Mouse (Mus musculus) CD4-positive naive resting alpha-beta T cell, adult 57 days (primary cell): ENCODE data around the gene Slc22a20. TPM values are rescaled to one million over a fixed set of nuclear protein-coding genes. Genes with fewer than 3 reads are reported as not detected.

Experiments
- total RNA-seq: library from RNA; stranded (reverse); gene quantifications from one replicate; pipeline ENCODE4 v1.2.4, GENCODE M21; 2023

Gene Slc22a20
- not detected for total RNA-seq

DNA sequence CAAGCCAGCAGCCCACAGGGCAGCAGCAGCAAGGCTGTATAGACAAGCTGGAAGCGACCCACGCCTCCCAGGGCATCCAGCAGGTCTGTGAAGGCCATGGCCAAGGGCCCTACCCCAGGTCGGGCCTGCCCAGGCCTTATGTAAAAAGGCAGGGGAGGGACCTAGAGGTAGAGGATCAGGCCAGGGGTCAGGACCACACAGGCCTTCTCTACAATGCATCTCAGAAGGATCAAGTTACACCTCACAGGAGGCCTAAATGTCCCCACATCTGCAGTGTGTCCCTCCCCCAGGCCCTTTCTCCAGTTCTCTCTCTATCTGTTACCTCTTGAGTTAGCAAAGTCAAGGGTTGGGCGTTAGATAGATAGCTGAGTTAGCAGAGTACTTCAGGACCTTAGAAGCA is at the start of gene Slc22a20:
Gene Slc22a20, minus strand, starts transcription at position 101 of the 400 bp plus-strand sequence.

GRCm38 (mm10) chr19:6015511-6016315 is 29.8 kb upstream of the Slc22a20 start, which contains the start of gene Capn1:
Gene Capn1 (minus strand): TSS chr19:6015897.

GRCm38 (mm10) chr19:5963883-5964562 is 21.9 kb downstream of the Slc22a20 start, which contains the start of gene Pola2:
Gene Pola2 (minus strand): TSS chr19:5964202.

GRCm38 (mm10) chr19:5924713-5925093 is 61.2 kb downstream of the Slc22a20 start, which contains the start of gene Cdc42ep2:
Gene Cdc42ep2 (minus strand): TSS chr19:5924816.

Other genes starting within 250 kb of the Slc22a20 start
- 2.5 TPM for gene Ltbp3, start 245.2 kb downstream of the Slc22a20 start, total RNA-seq
- gene Scyl1, start 214.7 kb downstream of the Slc22a20 start, total RNA-seq = 76.3 TPM
- 161 TPM for gene Frmd8, start 110.9 kb downstream of the Slc22a20 start, total RNA-seq
- gene Slc25a45, start 108.3 kb downstream of the Slc22a20 start, total RNA-seq = 29.7 TPM
- gene Tigd3, start 92.0 kb downstream of the Slc22a20 start, total RNA-seq = 2.4 TPM
- gene Dpf2, start 73.1 kb downstream of the Slc22a20 start, total RNA-seq = 153 TPM
- gene Cdc42ep2, start 61.3 kb downstream of the Slc22a20 start, total RNA-seq = 0.38 TPM
- 60.3 TPM for gene Pola2, start 21.9 kb downstream of the Slc22a20 start, total RNA-seq
- 129 TPM for gene Capn1, start 29.8 kb upstream of the Slc22a20 start, total RNA-seq
- 56.5 TPM for gene Syvn1, start 60.4 kb upstream of the Slc22a20 start, total RNA-seq
- 21.1 TPM for gene Mrpl49, start 71.6 kb upstream of the Slc22a20 start, total RNA-seq
- gene Fau, start 71.7 kb upstream of the Slc22a20 start, total RNA-seq = 3,183 TPM
- gene Znhit2, start 75.0 kb upstream of the Slc22a20 start, total RNA-seq = 15.9 TPM
- gene Tm7sf2, start 82.2 kb upstream of the Slc22a20 start, total RNA-seq = 18.6 TPM
- 112 TPM for gene Vps51, start 91.1 kb upstream of the Slc22a20 start, total RNA-seq
- gene Tmem262, start 93.9 kb upstream of the Slc22a20 start, total RNA-seq = not detected
- 1.7 TPM for gene Gm28374, start 96.1 kb upstream of the Slc22a20 start, total RNA-seq
- 62.2 TPM for gene Zfpl1, start 98.8 kb upstream of the Slc22a20 start, total RNA-seq
- 0.95 TPM for gene Cdca5, start 98.8 kb upstream of the Slc22a20 start, total RNA-seq
- gene AC131692.1, start 108.3 kb upstream of the Slc22a20 start, total RNA-seq = not detected
- not detected for gene Naaladl1, start 119.6 kb upstream of the Slc22a20 start, total RNA-seq
- gene Sac3d1, start 132.5 kb upstream of the Slc22a20 start, total RNA-seq = 13.2 TPM
- gene Snx15, start 142.2 kb upstream of the Slc22a20 start, total RNA-seq = 33.3 TPM
- gene Batf2, start 154.8 kb upstream of the Slc22a20 start, total RNA-seq = not detected
- 26.4 TPM for gene Arl2, start 155.4 kb upstream of the Slc22a20 start, total RNA-seq
- not detected for gene Majin, start 198.2 kb upstream of the Slc22a20 start, total RNA-seq
- gene Gpha2, start 240.2 kb upstream of the Slc22a20 start, total RNA-seq = not detected
- gene Ppp2r5b, start 249.7 kb upstream of the Slc22a20 start, total RNA-seq = 26.0 TPM